Mouse (Mus musculus) liver, adult (tissue): ENCODE measurements around the gene Pax5.

Experiments used
- GATA4 ChIP-seq: IDR thresholded peaks from 2 replicates; pipeline ENCODE4 v1.6.1; 2014; ENCODE audit warnings: mild to moderate bottlenecking, low read length; ENCODE audit not compliant: insufficient replicate concordance

Gene Pax5

DNA sequence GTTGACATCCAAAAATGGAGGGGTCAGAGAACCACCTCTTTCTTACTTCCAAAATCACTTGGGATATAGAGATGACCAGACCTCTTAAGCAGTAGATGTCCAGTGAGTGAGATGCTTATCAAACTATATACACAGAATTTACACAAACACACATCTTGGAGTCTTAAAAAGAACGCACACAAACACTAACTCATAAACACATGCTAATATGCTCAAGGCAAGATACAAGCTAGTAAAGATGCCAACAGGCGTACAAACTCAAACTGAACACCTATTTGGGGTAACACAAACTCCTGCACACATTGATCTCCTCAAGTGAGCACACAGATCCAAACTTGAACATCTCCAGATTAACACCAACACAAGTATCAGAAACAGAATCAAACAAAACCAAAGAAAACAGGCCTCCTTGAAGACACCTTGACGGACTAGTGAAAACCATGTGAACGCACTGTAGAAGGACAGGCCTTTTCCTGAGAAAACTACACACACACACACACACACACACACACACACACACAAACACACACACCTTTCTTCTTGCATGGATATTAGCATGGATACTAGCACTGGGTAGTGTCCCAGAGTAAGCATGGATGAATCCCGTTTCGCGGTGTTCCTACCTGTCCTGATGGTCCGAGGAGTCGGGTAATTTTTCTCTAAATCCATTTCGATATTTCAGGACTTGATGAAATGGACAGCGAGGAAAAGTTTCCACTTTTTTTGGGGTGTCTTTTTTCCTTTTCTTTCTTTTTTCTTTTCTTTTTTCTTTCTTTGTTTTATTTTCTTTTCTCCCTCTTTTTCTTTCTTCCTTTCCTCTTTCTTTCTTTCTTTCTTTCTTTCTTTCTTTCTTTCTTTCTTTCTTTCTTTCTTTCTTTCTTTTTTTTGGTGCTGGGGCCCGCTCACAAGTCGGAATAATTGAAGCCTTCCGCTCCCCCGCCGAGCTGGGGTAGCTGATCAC lies at the start of gene Pax5:
Pax5 (minus strand) TSS at position 748 of the 961 bp plus-strand sequence.
- no peak for TF ChIP-seq GATA4

DNA sequence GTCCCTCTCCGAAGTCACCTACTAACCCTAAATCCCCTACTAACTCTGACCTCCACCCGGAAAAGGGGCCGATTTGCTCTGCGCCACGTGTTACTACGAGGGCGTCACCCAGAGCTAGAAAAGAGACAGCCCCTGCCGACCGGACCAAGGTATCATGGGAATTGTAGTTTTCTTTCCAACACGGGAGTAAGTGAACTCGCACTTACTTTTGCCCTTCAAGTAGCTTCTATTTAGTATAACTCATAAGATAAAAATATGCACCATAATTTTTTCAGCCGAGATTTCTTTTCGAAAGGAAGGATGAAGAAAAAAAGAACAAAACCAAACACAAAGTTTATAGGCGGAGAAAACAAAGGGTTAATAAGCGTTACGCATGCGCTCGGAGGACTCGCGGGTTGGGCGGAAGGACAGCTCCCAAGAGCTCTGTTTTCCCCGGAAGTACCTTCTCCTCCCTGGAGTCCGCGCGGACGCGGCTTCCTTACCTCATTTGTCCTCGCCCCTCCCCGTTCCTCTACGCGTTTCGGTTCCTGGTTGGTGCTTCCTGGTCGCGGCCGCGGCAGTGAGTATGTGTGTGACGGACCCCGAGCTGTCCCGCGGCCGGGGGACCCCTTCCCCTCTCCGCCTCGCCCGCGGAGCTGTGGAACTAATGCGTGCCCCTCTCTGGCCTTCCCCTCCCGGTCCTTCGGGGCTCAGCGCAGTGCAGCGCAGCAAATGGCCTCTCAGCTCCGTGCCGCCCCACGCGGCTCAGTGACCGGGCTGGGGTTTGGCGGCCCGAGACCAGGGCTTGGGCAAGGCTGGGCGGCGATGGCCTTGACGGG lies 46.1 kb upstream of the Pax5 start:
- TF ChIP-seq GATA4: no peak; the same call in 1 of the 2 replicates

GRCm38 (mm10) chr4:44755553-44756133 lies 45.4 kb upstream of the Pax5 start, which contains the start of gene Zcchc7:
Zcchc7 (plus strand) TSS chr4:44755877.
- no peak for TF ChIP-seq GATA4

GRCm38 (mm10) chr4:44740471-44740870 lies 30.2 kb upstream of the Pax5 start:
- no peak for TF ChIP-seq GATA4

GRCm38 (mm10) chr4:44721237-44721636 lies 10.9 kb upstream of the Pax5 start:
- no peak for TF ChIP-seq GATA4

- no peak for TF ChIP-seq GATA4
Measured at GRCm38 (mm10) chr4:44720046-44720445, 9.8 kb upstream of the Pax5 start.

DNA sequence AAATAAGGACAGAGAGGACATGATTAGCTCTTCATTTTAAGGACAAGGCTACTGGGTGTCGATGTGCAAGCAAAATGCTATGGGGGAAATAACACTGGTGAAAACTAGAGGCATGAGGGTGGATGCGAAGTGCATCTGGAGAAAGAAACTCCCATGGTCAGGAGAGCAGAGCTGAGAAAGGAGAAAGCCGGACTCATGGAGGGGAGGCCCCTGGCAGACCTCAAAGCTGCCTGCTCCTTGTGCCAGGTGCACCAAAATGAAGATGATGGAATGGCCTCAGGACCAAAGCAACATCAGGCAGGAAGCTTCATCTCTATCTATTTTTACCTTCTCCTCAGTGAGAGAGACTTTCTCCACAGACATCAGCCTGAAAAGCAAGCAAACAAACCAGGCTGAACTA lies 7.4 kb upstream of the Pax5 start:
- no peak for TF ChIP-seq GATA4

DNA sequence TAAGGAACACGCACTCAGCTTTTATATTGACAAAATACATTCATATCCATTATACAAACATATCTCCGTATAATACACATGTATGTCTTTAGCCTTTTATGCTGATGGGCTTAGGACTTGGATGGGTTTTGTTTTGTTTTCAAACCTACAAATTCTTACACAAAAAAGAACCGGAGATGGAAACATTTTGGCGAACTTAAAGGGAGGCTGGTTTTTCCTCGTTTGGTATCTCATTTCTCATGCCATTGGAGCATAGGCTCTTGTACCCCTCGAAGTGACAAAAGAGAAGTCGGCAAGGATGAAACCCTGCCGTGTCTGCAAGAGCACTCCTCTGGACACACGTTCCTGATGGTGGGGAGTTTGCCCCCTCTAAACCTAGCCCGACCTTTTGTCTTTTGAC lies 6.1 kb upstream of the Pax5 start:
- no peak for TF ChIP-seq GATA4

GRCm38 (mm10) chr4:44715621-44716160 lies 5.4 kb upstream of the Pax5 start:
- no peak for TF ChIP-seq GATA4

DNA sequence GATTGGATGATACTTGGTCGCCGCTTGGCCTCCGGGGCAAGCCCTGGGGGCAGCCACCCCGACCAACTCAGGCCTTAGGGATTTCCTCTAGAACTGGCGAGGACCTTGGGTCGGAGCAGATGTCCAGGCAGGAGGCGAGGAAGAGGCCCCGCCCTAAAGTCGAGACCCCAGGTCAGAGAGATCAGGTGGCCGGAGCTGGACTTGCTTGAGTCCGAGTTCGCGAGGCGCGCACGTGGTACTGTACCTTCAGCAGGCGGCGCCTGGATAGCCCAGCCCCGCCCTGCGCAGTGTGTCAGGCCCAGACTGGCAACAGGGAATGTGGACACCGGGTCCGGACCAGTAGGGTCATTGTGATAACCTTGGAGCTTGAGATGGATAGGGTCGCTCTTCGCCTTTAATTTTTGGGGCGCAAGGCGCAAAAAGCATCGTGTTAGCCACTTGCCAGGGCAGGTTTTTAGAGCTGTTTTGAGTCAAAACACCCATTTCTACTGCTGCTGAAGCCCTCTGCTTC lies 3.9 kb upstream of the Pax5 start:
- TF ChIP-seq GATA4: no peak

DNA sequence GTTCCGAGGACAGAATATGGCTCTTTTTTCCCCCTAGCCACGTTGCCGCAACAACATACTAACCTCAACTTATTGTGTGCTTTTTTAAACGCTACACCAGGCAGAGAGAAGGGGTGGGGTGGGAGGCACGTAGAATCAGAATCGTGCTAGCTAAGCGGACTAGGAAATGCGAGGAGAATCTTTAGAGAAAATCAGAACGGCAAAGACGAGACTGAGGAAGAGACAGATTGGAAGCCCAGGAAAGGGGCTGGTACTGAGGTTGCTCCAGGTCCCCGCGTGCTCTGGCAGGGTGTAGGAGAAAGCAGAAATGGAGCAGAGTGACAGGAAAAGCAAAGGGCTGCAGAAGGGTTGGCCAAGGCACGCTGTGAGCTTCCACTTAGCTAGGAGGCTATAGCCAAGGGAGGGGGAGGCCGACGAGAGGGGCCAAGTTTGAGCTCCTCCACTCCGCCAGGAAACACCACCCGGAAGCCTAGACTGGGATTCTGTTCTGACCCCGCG lies 3.3 kb upstream of the Pax5 start:
- no peak for TF ChIP-seq GATA4

- no peak for TF ChIP-seq GATA4
Measured at GRCm38 (mm10) chr4:44712786-44713553, 2.7 kb upstream of the Pax5 start.

GRCm38 (mm10) chr4:44712051-44712700 lies 1.9 kb upstream of the Pax5 start:
- TF ChIP-seq GATA4: no peak

DNA sequence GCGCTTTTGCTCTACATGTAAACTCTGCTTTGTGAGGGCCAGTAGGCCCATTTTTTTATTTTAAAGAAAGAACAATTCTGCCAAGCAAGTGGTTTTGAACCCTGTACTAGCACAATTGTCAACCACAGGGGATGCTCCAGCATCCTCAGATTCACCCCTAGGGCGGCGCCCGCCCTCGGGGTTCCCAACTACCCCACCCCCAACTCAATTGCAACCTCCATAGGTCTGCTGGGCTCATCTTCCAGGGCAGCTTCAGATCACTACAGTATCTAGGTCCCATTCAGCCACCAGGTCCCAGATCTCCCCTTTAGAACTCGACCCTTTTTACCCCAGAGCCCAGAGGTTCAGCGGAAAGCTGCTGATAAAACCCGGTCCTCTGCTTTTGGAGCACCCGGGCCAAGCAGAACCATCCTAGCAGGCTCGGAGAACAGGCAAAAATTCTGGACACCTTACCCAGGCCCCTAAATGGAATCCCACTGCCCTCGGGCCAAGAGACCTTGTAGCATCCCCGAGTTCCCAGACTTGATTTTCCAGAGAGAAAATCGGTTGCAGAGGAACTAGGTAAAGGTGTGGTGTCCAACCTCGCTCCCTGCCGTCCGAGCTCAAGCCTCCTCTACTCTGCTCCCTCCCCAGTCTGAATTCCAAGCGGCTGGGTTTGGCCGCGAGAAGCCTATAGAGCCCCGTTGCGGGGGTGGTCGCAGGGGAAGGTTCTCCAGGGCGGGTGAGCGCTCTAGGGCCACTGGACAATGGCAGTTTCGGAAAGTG lies 1.0 kb upstream of the Pax5 start:
- TF ChIP-seq GATA4: no peak
